Comparison of ENCODE assay signal across 10 mouse cellular contexts in the genomic region with DNA sequence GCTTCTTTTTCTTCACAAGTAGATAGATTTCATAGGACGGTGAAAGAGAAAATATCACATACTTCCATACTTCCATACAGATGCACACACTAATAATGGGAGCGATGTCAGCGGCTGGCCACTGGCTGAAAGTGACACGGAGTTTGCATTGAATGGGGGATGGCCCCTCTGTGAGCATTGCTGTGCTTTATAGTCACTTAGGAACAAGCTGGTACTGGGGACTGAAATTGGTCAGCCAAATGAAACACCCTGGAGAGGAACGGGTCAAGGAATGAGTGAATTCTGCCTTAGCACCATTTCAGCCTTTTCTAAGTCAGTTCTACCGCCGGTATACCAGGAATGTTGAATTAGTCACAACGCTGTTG.
DNase-seq lines count a peak whose midpoint lies in the region; ATAC-seq and TF ChIP-seq lines count a peak whose summit lies in the region.
"Had no signal": no experiment of that assay in that cellular context is flagged by ENCODE, and none has a peak within 500 bp of the region (broad histone marks: within the 10 kb centered on the region; RNA-seq: fewer than 3 reads in every experiment).

No protein-coding gene starts in this region.

- H3K27me3 ChIP-seq in heart, embryonic 14.5 days (ENCODE audit: control insufficient read depth, insufficient read depth, low read length), result no peaks in the 10 kb centered on the region
- no peaks in the 10 kb centered on the region for H3K27me3 ChIP-seq in intestine, embryonic 14.5 days (replicated peaks; ENCODE audit: control insufficient read depth, insufficient read depth, low read length)
- H3K27me3 ChIP-seq in midbrain, postnatal 0 days (ENCODE audit: insufficient read depth, low read length), result no peaks in the 10 kb centered on the region

- 46% methylated on average over 8 of the region's 8 CpGs for WGBS in heart, embryonic 14.5 days
- WGBS in intestine, embryonic 14.5 days, result 76% methylated on average over 8 of the region's 8 CpGs
- WGBS in midbrain, postnatal 0 days, result 23% methylated on average over 8 of the region's 8 CpGs

- no peak for TF ChIP-seq CTCF in embryonic fibroblast, embryonic 13.5 days (IDR thresholded peaks at IDR 0.05; ENCODE audit: borderline replicate concordance, insufficient read depth, low read length)
- no peak for TF ChIP-seq CTCF in midbrain, postnatal 0 days (IDR thresholded peaks at IDR 0.05)

- H3K4me2 ChIP-seq in heart, embryonic 14.5 days (ENCODE audit: low read length), result peak overlapping the region; percentile 79
- peak overlapping the region; percentile 88 for H3K4me2 ChIP-seq in intestine, embryonic 14.5 days (ENCODE audit: low read length)
- peak overlapping the region; percentile 67 for H3K4me2 ChIP-seq in midbrain, postnatal 0 days (ENCODE audit: low read depth, low read length, poor library complexity, severe bottlenecking)

- peak overlapping the region; percentile 71 to 80 for H3K4me3 ChIP-seq in heart, embryonic 14.5 days (ENCODE audit: control insufficient read depth in 1 of 2, insufficient read depth in 1 of 2, low read depth in 1 of 2, low read length in 2 of 2)
- H3K4me3 ChIP-seq in embryonic fibroblast, embryonic 13.5 days (ENCODE audit: insufficient read depth, low read length), result peak overlapping the region; percentile 25; the same call in 1 of the 2 replicates
- peak overlapping the region; percentile 65 for H3K4me3 ChIP-seq in intestine, embryonic 14.5 days (ENCODE audit: low read depth, low read length)
- peak overlapping the region; percentile 54 for H3K4me3 ChIP-seq in midbrain, postnatal 0 days (ENCODE audit: low read depth, low read length)

- TF ChIP-seq POLR2A in embryonic fibroblast, embryonic 13.5 days (IDR thresholded peaks at IDR 0.05; ENCODE audit: low read depth, low read length), result no peak

- peak overlapping the region; percentile 77 to 97 for H3K27ac ChIP-seq in heart, embryonic 14.5 days (replicated peaks in 1 of 2; ENCODE audit: control insufficient read depth in 1 of 2, insufficient read depth in 1 of 2, low read depth in 2 of 2, low read length in 2 of 2)
- H3K27ac ChIP-seq in embryonic fibroblast, embryonic 13.5 days (ENCODE audit: insufficient read depth, low read length), result no peak overlapping the region
- H3K27ac ChIP-seq in intestine, embryonic 14.5 days (ENCODE audit: low read depth), result 0 out of 2 replicates have a peak overlapping the region, but pooled peaks have one; percentile 27
- peak overlapping the region; percentile 94; the same call in 1 of the 2 replicates for H3K27ac ChIP-seq in midbrain, postnatal 0 days (ENCODE audit: low read depth, low read length)

- ATAC-seq in heart, embryonic 14.5 days (ENCODE audit: insufficient number of reproducible peaks, insufficient read depth, low FRiP score, low read depth), result no peak
- no peak for ATAC-seq in intestine, embryonic 14.5 days (replicated peaks; ENCODE audit: low FRiP score, low TSS enrichment, low read depth)
- no peak for ATAC-seq in midbrain, postnatal 0 days (ENCODE audit: low FRiP score)

- no peak for DNase-seq in heart, adult 8-10 months (ENCODE audit: low spot score)
- DNase-seq in intestine, embryonic 14.5 days (ENCODE audit: low spot score), result no peak
- no peak for DNase-seq in midbrain, postnatal 0 days (ENCODE audit: low spot score)
- DNase-seq in frontal cortex, postnatal 36 days (ENCODE audit: low spot score in 2 of 2), result no peak
- DNase-seq in cerebellum, adult 9-10 months, result no peak
- no peak for DNase-seq in kidney, adult 11 months
- DNase-seq: cerebellum, adult 11 months; kidney, postnatal 36 days had no signal

- H3K9me3 ChIP-seq in heart, embryonic 14.5 days (ENCODE audit: control insufficient read depth, low read length), result no peaks in the 10 kb centered on the region
- H3K9me3 ChIP-seq in intestine, embryonic 14.5 days (ENCODE audit: control insufficient read depth, low read length), result no peaks in the 10 kb centered on the region
- no peaks in the 10 kb centered on the region for H3K9me3 ChIP-seq in midbrain, postnatal 0 days (ENCODE audit: low read length)

- peaks cover 0 to 5% of the 10 kb centered on the region in 2 experiments; a peak in 1 of 4 replicates for H3K4me1 ChIP-seq in heart, embryonic 14.5 days (ENCODE audit: control insufficient read depth in 2 of 2, insufficient read depth in 2 of 2, low read length in 2 of 2)
- H3K4me1 ChIP-seq in embryonic fibroblast, embryonic 13.5 days (ENCODE audit: control insufficient read depth, insufficient read depth, low read length), result peaks cover 5% of the 10 kb centered on the region; the same call in 1 of the 2 replicates
- no peaks in the 10 kb centered on the region for H3K4me1 ChIP-seq in intestine, embryonic 14.5 days (replicated peaks; ENCODE audit: control insufficient read depth, insufficient read depth, low read length)
- H3K4me1 ChIP-seq in midbrain, postnatal 0 days (ENCODE audit: insufficient read depth, low read length), result peaks cover 4% of the 10 kb centered on the region; the same call in 1 of the 2 replicates

- H3K36me3 ChIP-seq in heart, embryonic 14.5 days (ENCODE audit: control insufficient read depth, insufficient read depth, low read length), result no peaks in the 10 kb centered on the region
- no peaks in the 10 kb centered on the region for H3K36me3 ChIP-seq in intestine, embryonic 14.5 days (ENCODE audit: control insufficient read depth, insufficient read depth, low read length)
- H3K36me3 ChIP-seq in midbrain, postnatal 0 days (ENCODE audit: insufficient read depth, low read length), result no peaks in the 10 kb centered on the region

- H3K9ac ChIP-seq in heart, embryonic 14.5 days (ENCODE audit: low read length), result peak overlapping the region; percentile 91
- H3K9ac ChIP-seq in intestine, embryonic 14.5 days (ENCODE audit: low read length), result peak overlapping the region; percentile 31; the same call in 1 of the 2 replicates
- H3K9ac ChIP-seq in midbrain, postnatal 0 days (replicated peaks; ENCODE audit: low read length, poor library complexity, severe bottlenecking), result peak overlapping the region; percentile 74

Comparison
In these comparisons a context has a peak if more than half of its experiments do, and no peak if none do; other contexts are left out.
1. H3K4me3 ChIP-seq: peak in every context shown above with its lines; median percentile 76 in heart, embryonic 14.5 days; 65 in intestine, embryonic 14.5 days; 54 in midbrain, postnatal 0 days; 25 in embryonic fibroblast, embryonic 13.5 days.
2. H3K9ac ChIP-seq: peak in every context shown above with its lines; median percentile 91 in heart, embryonic 14.5 days; 74 in midbrain, postnatal 0 days; 31 in intestine, embryonic 14.5 days.